Mouse (Mus musculus) midbrain, postnatal 0 days (tissue): ENCODE results near the gene Ly6g6f. TPM values are rescaled to one million over a fixed set of nuclear protein-coding genes. Genes with fewer than 3 reads are reported as not detected.

Source experiments
- ATAC-seq: fragments of 200-750 bp; cut with Nextera tagmentation; 2 replicates; pipeline ENCODE4 v1.8.0; 2017; ENCODE audit warnings: moderate number of reproducible peaks, mild to moderate bottlenecking, moderate TSS enrichment, moderate library complexity; ENCODE audit not compliant: low FRiP score
- DNase-seq: peaks from one replicate; pipeline ENCODE4 v3.0.0-alpha.2; 2015; ENCODE audit warnings: low spot score
- H3K27ac ChIP-seq: fragments of 300-500 bp; sonication (generic); 2 replicates; pipeline ENCODE4 v1.5.1; 2014; ENCODE audit warnings: low read depth, mild to moderate bottlenecking, low read length, mixed read lengths
- H3K27me3 ChIP-seq: fragments of 300-500 bp; sonication (generic); 2 replicates; pipeline ENCODE4 v1.6.1; 2014; ENCODE audit warnings: low read length, control low read depth, mixed read lengths; ENCODE audit not compliant: insufficient read depth
- H3K36me3 ChIP-seq: fragments of 300-500 bp; sonication (generic); 2 replicates; pipeline ENCODE4 v1.6.1; 2014; ENCODE audit warnings: low read length, control low read depth, mixed read lengths; ENCODE audit not compliant: insufficient read depth
- H3K4me1 ChIP-seq: fragments of 300-500 bp; sonication (generic); 2 replicates; pipeline ENCODE4 v1.6.1; 2014; ENCODE audit warnings: mild to moderate bottlenecking, control low read depth, antibody characterized with exemption, low read length, mixed read lengths; ENCODE audit not compliant: insufficient read depth
- H3K4me2 ChIP-seq: fragments of 300-500 bp; sonication (generic); 2 replicates; pipeline ENCODE4 v1.6.1; 2014; ENCODE audit warnings: low read depth, mild to moderate bottlenecking, low read length, mixed read lengths; ENCODE audit not compliant: poor library complexity, severe bottlenecking
- H3K4me3 ChIP-seq: fragments of 300-500 bp; sonication (generic); 2 replicates; pipeline ENCODE4 v1.5.1; 2014; ENCODE audit warnings: low read depth, mild to moderate bottlenecking, low read length, moderate library complexity
- H3K9ac ChIP-seq: fragments of 300-500 bp; sonication (generic); replicated peaks from 2 replicates; pipeline ENCODE4 v1.6.1; 2014; ENCODE audit warnings: mild to moderate bottlenecking, low read length, moderate library complexity, mixed read lengths; ENCODE audit not compliant: poor library complexity, severe bottlenecking
- H3K9me3 ChIP-seq: fragments of 300-500 bp; sonication (generic); 2 replicates; pipeline ENCODE4 v1.6.1; 2016; ENCODE audit warnings: low read length, control low read depth
- CTCF ChIP-seq: IDR thresholded peaks from 2 replicates; pipeline ENCODE4 v1.5.1; 2016; ENCODE audit warnings: antibody characterized with exemption, mild to moderate bottlenecking
- WGBS: fragments of 180-500 bp; shearing (Covaris S2); extraction: QIAGEN DNeasy Blood & Tissue Kit; methylation state at CpG from one replicate; pipeline ENCODE4 v1.1.7; 2014; 5-methylcytosine and 5-hydroxymethylcytosine counted together
- polyA plus RNA-seq: library from polyadenylated mRNA; unstranded; fragments of >200 nt; fragmentation: Nextera tagmentation; extraction: Ambion mirVana; gene quantifications from 2 replicates; pipeline ENCODE4 v1.2.1, GENCODE M21; 2015
- total RNA-seq: library from RNA; depleted of rRNA; stranded (reverse); fragments of >200 nt; gene quantifications from 2 replicates; pipeline ENCODE4 v1.2.3, GENCODE M21; 2014

Ly6g6f gene
- total and polyA plus RNA-seq, 2 experiments from 2014 or later, result not detected

DNA sequence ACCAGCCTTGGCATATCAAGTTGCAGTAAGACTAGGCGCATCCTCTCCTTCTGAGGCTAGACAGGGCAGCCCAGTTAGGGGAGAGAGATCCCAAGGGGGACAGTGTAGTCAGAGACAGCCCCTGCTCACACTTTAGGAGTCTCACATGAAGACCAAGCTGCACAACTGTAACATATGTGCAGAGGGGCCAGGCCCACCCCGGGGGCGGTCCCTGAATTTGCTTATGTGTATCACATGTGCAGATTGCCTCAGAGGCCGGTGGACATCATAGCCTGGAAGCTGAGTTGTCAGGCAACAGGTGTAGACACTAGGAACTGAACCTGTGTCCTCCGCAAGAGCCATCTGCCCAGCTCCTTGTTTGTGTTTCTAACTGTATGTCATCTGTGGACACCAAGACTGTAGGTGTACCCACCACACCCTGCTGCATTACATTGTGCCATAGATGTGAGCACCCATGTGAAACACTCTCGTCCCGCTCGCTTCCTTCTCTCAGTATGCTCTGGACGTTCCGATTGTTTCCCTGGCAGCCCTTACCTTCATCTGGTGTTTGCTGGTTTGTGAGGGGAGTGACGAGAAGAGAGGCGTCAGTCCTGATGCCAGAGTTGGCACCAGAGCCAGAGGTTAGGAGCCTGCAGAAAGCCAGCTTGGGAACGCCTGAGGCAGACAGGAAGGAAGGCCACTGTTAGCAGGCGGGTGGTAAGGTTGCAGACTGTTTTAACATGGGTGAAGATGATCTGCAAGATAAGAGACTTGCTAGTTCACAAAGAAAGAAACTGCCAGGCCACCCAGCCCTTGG lies 7.2 kb upstream of the Ly6g6f start:
- peaks cover 45% of the 10 kb centered on the region for H3K36me3 ChIP-seq
- no peak overlapping the region for H3K9ac ChIP-seq
- no peak overlapping the region for H3K4me3 ChIP-seq
- ATAC-seq, result no peak
- H3K4me1 ChIP-seq, result 0 out of 2 replicates have a peak, but pooled peaks cover 4% of the 10 kb centered on the region
- 91% methylated on average over 14 of the region's 14 CpGs for WGBS
- no peak for DNase-seq
- no peaks in the 10 kb centered on the region for H3K27me3 ChIP-seq
- H3K4me2 ChIP-seq, result no peak overlapping the region
- H3K27ac ChIP-seq, result no peak overlapping the region
- no peaks in the 10 kb centered on the region for H3K9me3 ChIP-seq
- TF ChIP-seq CTCF, result no peak

DNA sequence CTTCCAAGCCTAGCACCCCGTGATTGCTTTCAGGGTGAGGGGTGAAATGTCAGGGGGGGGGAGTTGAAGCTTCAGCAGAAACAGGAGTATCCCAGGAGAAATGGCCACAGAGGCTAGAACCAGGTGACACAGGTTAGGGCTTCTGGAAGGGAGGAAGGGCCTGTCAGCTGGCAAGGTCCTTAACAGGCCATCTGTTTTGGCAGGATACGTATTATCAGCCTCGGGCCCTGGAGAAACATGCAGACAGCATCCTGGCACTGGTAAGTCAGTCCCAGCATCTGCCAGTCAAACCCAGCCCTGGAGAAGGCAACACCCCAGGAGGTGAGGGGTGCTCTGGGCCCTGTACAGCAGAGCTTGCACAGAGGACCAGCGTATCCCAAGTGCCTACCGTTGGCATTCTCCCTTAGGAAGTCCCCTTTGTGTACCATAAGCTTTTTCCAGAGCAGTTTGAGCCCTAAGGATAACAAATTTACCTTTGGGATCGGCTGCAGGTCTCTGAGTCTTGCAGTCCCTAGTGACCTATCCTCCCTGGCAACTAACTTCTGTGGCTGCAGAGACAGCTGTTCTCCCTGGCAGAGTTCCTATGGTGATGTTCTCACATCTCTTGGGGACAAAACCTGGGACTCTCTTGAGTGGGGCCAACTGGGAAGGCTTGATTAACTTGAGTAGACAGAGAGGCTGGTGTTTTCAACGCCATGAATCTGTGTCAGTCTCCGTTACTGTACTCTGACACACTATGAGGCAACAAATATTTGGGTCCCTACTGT lies 4.9 kb upstream of the Ly6g6f start:
- Histone ChIP-seq H3K9me3 (no peaks in the 10 kb centered on the region), H3K4me2 (peak overlapping the region; percentile 61), H3K4me3 (peak overlapping the region; percentile 67), H3K27ac (0 out of 2 replicates have a peak overlapping the region, but pooled peaks have one; percentile 26), H3K27me3 (no peaks in the 10 kb centered on the region), H3K9ac (peak overlapping the region; percentile 91), H3K36me3 (peaks cover 26% of the 10 kb centered on the region), H3K4me1 (0 out of 2 replicates have a peak, but pooled peaks cover 4% of the 10 kb centered on the region)
- no peak for ATAC-seq
- no peak for TF ChIP-seq CTCF
- peak; percentile 67 for DNase-seq
- WGBS, result 61% methylated on average over 8 of the region's 8 CpGs

DNA sequence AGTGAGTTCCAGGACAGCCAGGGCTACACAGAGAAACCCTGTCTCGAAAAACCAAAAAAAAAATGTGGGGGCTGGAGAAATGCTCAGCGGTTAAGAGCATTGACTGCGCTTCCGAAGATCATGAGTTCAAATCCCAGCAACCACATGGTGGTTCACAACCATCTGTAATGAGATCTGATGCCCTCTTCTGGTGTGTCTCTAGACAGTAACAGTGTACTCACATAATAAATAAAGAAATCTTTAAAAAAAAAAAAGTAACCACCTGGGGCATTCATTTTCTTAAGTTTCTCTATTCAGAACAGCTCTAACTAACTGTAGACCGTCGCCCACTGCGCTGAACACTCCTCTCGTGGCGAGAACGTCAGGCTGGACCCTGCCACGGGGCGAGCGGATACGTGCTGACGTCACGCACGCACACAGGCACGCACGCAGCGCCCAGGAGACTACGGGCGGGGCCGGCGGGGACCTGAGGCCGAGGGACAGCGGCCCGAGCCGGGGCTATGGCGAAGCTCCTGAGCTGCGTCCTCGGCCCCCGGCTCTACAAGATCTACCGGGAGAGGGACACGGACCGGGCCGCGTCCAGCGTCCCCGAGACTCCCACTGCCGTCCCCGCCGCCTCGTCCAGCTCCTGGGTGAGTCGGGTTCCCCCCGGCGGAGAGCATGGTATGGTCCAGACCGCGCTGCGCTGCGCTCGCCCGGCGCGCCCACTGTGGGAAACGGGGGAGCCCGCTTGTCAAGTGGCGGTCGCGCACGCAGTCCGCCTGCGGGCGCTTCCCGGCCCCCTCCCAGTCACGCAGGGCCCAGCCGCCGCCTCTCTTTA lies 3.6 kb upstream of the Ly6g6f start, which contains the start of gene Abhd16a:
TSS of gene Abhd16a (plus strand) at position 439 of the 820 bp plus-strand sequence.
- DNase-seq (peak; percentile 96), ATAC-seq (peak; percentile 97)
- peak within 1 kb of the TSS; percentile 61 for H3K4me2 ChIP-seq
- TF ChIP-seq CTCF, result peak; percentile 22; the same call in 1 of the 2 replicates
- H3K27me3 ChIP-seq, result no peaks in the 10 kb centered on the region
- peak within 1 kb of the TSS; percentile 67 for H3K4me3 ChIP-seq
- 4% methylated on average over 62 of the region's 67 CpGs for WGBS
- H3K4me1 ChIP-seq, result 0 out of 2 replicates have a peak, but pooled peaks cover 4% of the 10 kb centered on the region
- H3K36me3 ChIP-seq, result peaks cover 16% of the 10 kb centered on the region
- H3K9me3 ChIP-seq, result no peaks in the 10 kb centered on the region
- peak within 1 kb of the TSS; percentile 91 for H3K9ac ChIP-seq
- peak within 1 kb of the TSS; percentile 98 for H3K27ac ChIP-seq

DNA sequence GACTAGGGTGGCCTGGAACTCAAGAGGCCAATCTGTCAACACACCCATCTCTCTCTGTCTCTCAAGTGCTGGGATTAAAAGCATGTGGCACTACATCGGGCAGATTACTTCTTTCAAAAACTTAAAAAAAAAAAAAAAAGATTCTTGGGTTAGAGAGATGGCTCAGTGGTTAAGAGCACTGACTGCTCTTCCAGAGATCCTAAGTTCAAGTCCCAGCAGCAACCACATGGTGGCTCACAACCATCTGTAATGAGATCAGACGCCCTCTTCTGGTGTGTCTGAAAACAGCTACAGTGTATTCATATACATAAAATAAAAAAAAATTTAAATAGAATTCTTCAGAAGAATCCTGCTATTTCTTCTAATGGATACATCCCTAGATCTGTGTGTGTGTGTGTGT lies 2.7 kb upstream of the Ly6g6f start:
- Histone ChIP-seq H3K9ac (no peak overlapping the region), H3K4me3 (no peak overlapping the region), H3K27me3 (no peaks in the 10 kb centered on the region), H3K4me2 (no peak overlapping the region), H3K9me3 (no peaks in the 10 kb centered on the region), H3K4me1 (0 out of 2 replicates have a peak, but pooled peaks cover 4% of the 10 kb centered on the region), H3K27ac (no peak overlapping the region), H3K36me3 (peaks cover 15% of the 10 kb centered on the region)
- DNase-seq (no peak), ATAC-seq (no peak)
- 35% methylated on average over 2 of the region's 2 CpGs for WGBS
- TF ChIP-seq CTCF, result peak; percentile 62

DNA sequence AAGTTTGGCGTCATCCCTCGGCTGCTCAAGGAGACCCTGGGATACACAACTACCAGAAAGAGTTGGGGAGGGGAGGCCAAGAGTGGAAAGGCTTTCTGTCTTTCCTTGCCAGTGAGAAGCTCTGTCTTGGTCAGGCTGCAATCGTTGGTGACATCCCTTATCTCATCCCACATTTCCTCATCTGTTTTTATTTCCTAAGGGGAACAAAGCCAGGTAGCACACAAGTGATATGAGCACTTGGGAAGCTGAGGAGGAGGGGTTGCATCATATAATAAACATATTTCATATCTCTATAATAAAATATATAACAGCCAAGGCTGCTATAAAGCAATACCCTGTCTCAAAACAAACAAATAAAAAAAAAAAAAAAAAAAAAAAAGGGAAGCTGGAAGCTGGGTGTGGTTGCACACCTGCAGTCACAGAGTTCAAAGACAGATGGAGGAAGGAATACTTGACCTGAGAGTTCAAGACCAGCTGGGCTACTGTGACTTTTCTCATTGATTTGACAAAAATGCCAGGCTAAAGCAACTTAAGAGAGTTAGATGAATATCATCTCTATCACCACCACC lies 1.4 kb downstream of the Ly6g6f start:
- WGBS, result 72% methylated on average over 3 of the region's 3 CpGs
- no peak for TF ChIP-seq CTCF

More for the DNA sequence above, 1.4 kb downstream of the Ly6g6f start:
- no peaks in the 10 kb centered on the region for H3K36me3 ChIP-seq
- H3K9ac ChIP-seq, result no peak overlapping the region
- ATAC-seq (no peak), DNase-seq (no peak)
- H3K27me3 ChIP-seq, result no peaks in the 10 kb centered on the region
- no peak overlapping the region for H3K4me3 ChIP-seq
- no peaks in the 10 kb centered on the region for H3K9me3 ChIP-seq
- no peak overlapping the region for H3K4me2 ChIP-seq
- H3K4me1 ChIP-seq, result no peaks in the 10 kb centered on the region
- no peak overlapping the region for H3K27ac ChIP-seq
